Mouse (Mus musculus) forelimb bud, embryonic 11.5 days (tissue): ENCODE data around the gene Arhgef26.
A peak's percentile ranks its signal among the peaks of the same experiment; 100 is the strongest.

Experiments used
- DNase-seq: peaks from one replicate; pipeline ENCODE4 v3.0.0-alpha.2; 2012; ENCODE audit warnings: low read depth, low spot score

The Arhgef26 gene

GRCm38 (mm10) chr3:62382853-62383252 is 44.7 kb downstream of the Arhgef26 start:
- no peak for DNase-seq

- no peak for DNase-seq
These were observed 54.5 kb downstream of the Arhgef26 start for GRCm38 (mm10) chr3:62392636-62393035.

- DNase-seq = peak; percentile 58
These were observed 56.1 kb downstream of the Arhgef26 start for GRCm38 (mm10) chr3:62394284-62394683.

- DNase-seq = no peak
These were observed 57.2 kb downstream of the Arhgef26 start for GRCm38 (mm10) chr3:62395368-62395767.

GRCm38 (mm10) chr3:62396109-62396508 is 58.0 kb downstream of the Arhgef26 start:
- DNase-seq = peak; percentile 38

- no peak for DNase-seq
These were observed 60.0 kb downstream of the Arhgef26 start for GRCm38 (mm10) chr3:62398094-62398493.

GRCm38 (mm10) chr3:62399826-62400746 is 61.9 kb downstream of the Arhgef26 start:
- no peak for DNase-seq

- DNase-seq = no peak
These were observed 64.3 kb downstream of the Arhgef26 start for GRCm38 (mm10) chr3:62402466-62402865.

GRCm38 (mm10) chr3:62404477-62405246 is 66.5 kb downstream of the Arhgef26 start:
- no peak for DNase-seq

- no peak for DNase-seq
These were observed 71.5 kb downstream of the Arhgef26 start for GRCm38 (mm10) chr3:62409555-62410182.

- DNase-seq = no peak
These were observed 72.3 kb downstream of the Arhgef26 start for GRCm38 (mm10) chr3:62410491-62410890.

- no peak for DNase-seq
These were observed 74.6 kb downstream of the Arhgef26 start for GRCm38 (mm10) chr3:62412704-62413103.

- DNase-seq = no peak
These were observed 76.8 kb downstream of the Arhgef26 start for GRCm38 (mm10) chr3:62414926-62415325.

GRCm38 (mm10) chr3:62417458-62417857 is 79.3 kb downstream of the Arhgef26 start:
- DNase-seq = no peak

- DNase-seq = no peak
These were observed 80.4 kb downstream of the Arhgef26 start for GRCm38 (mm10) chr3:62418387-62419138.

- no peak for DNase-seq
These were observed 95.5 kb downstream of the Arhgef26 start for GRCm38 (mm10) chr3:62433675-62434074.

- no peak for DNase-seq
These were observed 97.8 kb downstream of the Arhgef26 start for GRCm38 (mm10) chr3:62435923-62436322.

GRCm38 (mm10) chr3:62440431-62440969 is 102.4 kb downstream of the Arhgef26 start:
- DNase-seq = no peak

- DNase-seq = no peak
These were observed 105.5 kb downstream of the Arhgef26 start for GRCm38 (mm10) chr3:62443582-62444194.

- no peak for DNase-seq
These were observed 108.1 kb downstream of the Arhgef26 start for GRCm38 (mm10) chr3:62446271-62446670.

- no peak for DNase-seq
These were observed 109.0 kb downstream of the Arhgef26 start for GRCm38 (mm10) chr3:62447151-62447550.
